Mouse (Mus musculus) embryonic facial prominence, embryonic 10.5 days (tissue): Measurements from ENCODE around the gene Ccdc106. TPM values are rescaled to one million over a fixed set of nuclear protein-coding genes. Genes with fewer than 3 reads are reported as not detected.

Experiments
- DNase-seq: peaks from one replicate; pipeline ENCODE4 v3.0.0-alpha.2; 2017; ENCODE audit warnings: low spot score
- H3K27ac ChIP-seq: fragments of 300-500 bp; sonication (generic); replicated peaks from 2 replicates; pipeline ENCODE4 v1.5.1; 2016; ENCODE audit warnings: mild to moderate bottlenecking
- H3K27me3 ChIP-seq: fragments of 300-500 bp; sonication (generic); replicated peaks from 2 replicates; pipeline ENCODE4 v1.6.1; 2016; ENCODE audit warnings: low read depth, mild to moderate bottlenecking; ENCODE audit not compliant: poor library complexity, severe bottlenecking
- H3K36me3 ChIP-seq: fragments of 300-500 bp; sonication (generic); replicated peaks from 2 replicates; pipeline ENCODE4 v1.6.1; 2016; ENCODE audit warnings: mild to moderate bottlenecking, moderate library complexity
- H3K4me1 ChIP-seq: fragments of 300-500 bp; sonication (generic); 2 replicates; pipeline ENCODE4 v1.6.1; 2016
- H3K4me3 ChIP-seq: fragments of 300-500 bp; sonication (generic); 2 replicates; pipeline ENCODE4 v1.5.1; 2016; ENCODE audit warnings: mild to moderate bottlenecking, moderate library complexity
- H3K9me3 ChIP-seq: fragments of 300-500 bp; sonication (generic); 2 replicates; pipeline ENCODE4 v1.6.1; 2016; ENCODE audit warnings: mild to moderate bottlenecking
- WGBS: fragments of 180-500 bp; shearing (Covaris S2); methylation state at CpG from one replicate; pipeline ENCODE4 v1.1.7; 2016; 5-methylcytosine and 5-hydroxymethylcytosine counted together
- polyA plus RNA-seq: library from polyadenylated mRNA; unstranded; fragments of >200 nt; fragmentation: Nextera tagmentation; extraction: Ambion mirVana; gene quantifications from 2 replicates; pipeline ENCODE4 v1.2.1, GENCODE M21; 2016

The Ccdc106 gene
- polyA plus RNA-seq, 1 experiment from 2014 or later: 8.0 TPM

GRCm38 (mm10) chr7:5080010-5080751, 59.8 kb downstream of the Ccdc106 start, which contains the start of gene Epn1:
Gene Epn1 (plus strand): TSS chr7:5080235.
- H3K27ac ChIP-seq: peak within 1 kb of the TSS; percentile 95
- WGBS: under 1% methylated on average over 76 of the region's 81 CpGs
- H3K27me3 ChIP-seq: no peaks in the 10 kb centered on the region
- peak; percentile 97 for DNase-seq
- peaks cover 17% of the 10 kb centered on the region for H3K4me1 ChIP-seq
- peak within 1 kb of the TSS; percentile 98 for H3K4me3 ChIP-seq
- no peaks in the 10 kb centered on the region for H3K9me3 ChIP-seq
- H3K36me3 ChIP-seq: peaks cover 76% of the 10 kb centered on the region

DNA sequence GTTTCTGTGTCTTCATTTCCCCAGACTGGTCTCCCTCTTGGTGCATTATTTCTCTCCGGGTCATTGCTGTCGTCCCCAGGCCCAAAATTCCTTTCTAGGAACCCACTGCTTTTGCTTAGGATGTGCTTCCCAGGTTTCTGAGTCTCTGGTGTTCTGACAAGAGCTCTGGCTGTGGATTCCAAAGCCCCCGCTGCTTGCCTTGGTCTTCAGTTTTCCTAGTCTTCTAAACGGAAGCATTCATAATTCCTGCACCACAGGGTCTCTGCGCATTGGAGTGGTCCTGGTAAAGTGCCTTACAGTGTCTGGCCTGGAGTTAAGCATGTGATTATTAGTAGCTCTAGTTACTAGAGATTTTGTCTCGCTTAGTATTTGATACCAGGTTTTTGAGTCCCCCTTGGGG, 60.5 kb downstream of the Ccdc106 start:
- peaks cover 76% of the 10 kb centered on the region for H3K36me3 ChIP-seq
- WGBS: 24% methylated on average over 6 of the region's 6 CpGs
- peak; percentile 10 for DNase-seq
- peaks cover 17% of the 10 kb centered on the region for H3K4me1 ChIP-seq
- H3K27ac ChIP-seq: peak overlapping the region; percentile 95
- no peaks in the 10 kb centered on the region for H3K9me3 ChIP-seq
- peak overlapping the region; percentile 98 for H3K4me3 ChIP-seq
- no peaks in the 10 kb centered on the region for H3K27me3 ChIP-seq

DNA sequence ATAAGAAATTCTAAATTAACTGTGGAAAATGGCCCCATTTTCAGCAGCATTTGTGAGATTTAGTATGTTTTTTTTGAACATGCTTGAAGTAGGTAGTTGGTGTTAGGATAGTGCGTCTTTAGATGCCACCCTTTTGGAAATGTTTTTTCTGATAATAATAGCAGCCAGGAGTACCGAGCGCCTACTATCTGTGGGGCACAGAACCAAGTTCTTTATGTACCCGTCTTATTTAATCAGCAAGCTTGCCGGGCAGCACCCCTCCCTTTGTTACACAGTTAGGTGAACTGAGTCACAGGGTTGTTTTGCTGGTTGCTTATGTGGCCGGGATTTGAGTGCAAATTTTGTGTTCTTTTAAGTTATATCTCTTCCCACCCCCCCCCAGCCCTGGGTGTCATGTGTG, 60.9 kb downstream of the Ccdc106 start:
- no peak overlapping the region for H3K27ac ChIP-seq
- no peaks in the 10 kb centered on the region for H3K9me3 ChIP-seq
- H3K4me3 ChIP-seq: peak overlapping the region; percentile 98
- 80% methylated on average over 6 of the region's 6 CpGs for WGBS
- no peaks in the 10 kb centered on the region for H3K27me3 ChIP-seq
- H3K36me3 ChIP-seq: peaks cover 77% of the 10 kb centered on the region
- no peak for DNase-seq
- peaks cover 17% of the 10 kb centered on the region for H3K4me1 ChIP-seq

- H3K9me3 ChIP-seq: no peaks in the 10 kb centered on the region
- H3K4me1 ChIP-seq: peaks cover 17% of the 10 kb centered on the region
- H3K27me3 ChIP-seq: no peaks in the 10 kb centered on the region
- peak overlapping the region; percentile 98; the same call in 1 of the 2 replicates for H3K4me3 ChIP-seq
- WGBS: 93% methylated on average over 2 of the region's 2 CpGs
- H3K27ac ChIP-seq: no peak overlapping the region
- DNase-seq: no peak
- peaks cover 77% of the 10 kb centered on the region for H3K36me3 ChIP-seq
These were observed 61.6 kb downstream of the Ccdc106 start for GRCm38 (mm10) chr7:5081939-5082338.

- DNase-seq: no peak
- peaks cover 17% of the 10 kb centered on the region for H3K4me1 ChIP-seq
- H3K36me3 ChIP-seq: peaks cover 77% of the 10 kb centered on the region
- no peak overlapping the region for H3K4me3 ChIP-seq
- H3K9me3 ChIP-seq: no peaks in the 10 kb centered on the region
- no peaks in the 10 kb centered on the region for H3K27me3 ChIP-seq
- no peak overlapping the region for H3K27ac ChIP-seq
- 91% methylated on average over 18 of the region's 18 CpGs for WGBS
These were observed 63.2 kb downstream of the Ccdc106 start for GRCm38 (mm10) chr7:5083325-5084105.

GRCm38 (mm10) chr7:5085512-5085911, 65.2 kb downstream of the Ccdc106 start:
- no peak for DNase-seq
- peaks cover 83% of the 10 kb centered on the region for H3K36me3 ChIP-seq
- 94% methylated on average over 1 of the region's 1 CpGs for WGBS

DNA sequence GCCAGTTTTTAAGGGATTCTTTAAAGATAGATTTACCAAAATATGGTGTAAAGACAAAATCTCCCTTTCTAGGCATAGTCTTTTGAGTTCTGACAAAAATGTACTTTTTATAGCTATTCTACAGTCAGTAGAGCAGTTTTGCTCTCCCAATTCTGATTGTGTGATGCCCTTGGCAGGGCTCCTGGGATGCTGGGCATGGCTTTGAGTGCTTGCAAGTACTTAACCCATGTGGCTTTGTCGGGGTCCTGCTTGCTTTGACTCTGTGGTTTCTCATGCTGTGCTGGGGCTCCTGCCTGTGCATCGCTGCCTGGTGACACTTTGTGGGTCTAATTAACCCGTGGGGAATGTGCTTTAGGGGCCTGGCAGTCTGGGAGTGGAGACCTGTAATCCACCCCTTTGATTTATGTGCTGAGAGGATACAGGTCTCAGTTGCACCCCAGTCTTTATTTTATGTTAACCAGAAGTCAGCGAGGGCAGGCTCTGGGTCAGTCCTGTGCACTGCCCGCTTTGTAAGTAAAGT, 66.6 kb downstream of the Ccdc106 start:
- no peak for DNase-seq
- no peak overlapping the region for H3K4me3 ChIP-seq
- no peaks in the 10 kb centered on the region for H3K27me3 ChIP-seq
- H3K4me1 ChIP-seq: 0 out of 2 replicates have a peak, but pooled peaks cover under 1% of the 10 kb centered on the region
- WGBS: 85% methylated on average over 5 of the region's 5 CpGs
- peaks cover 95% of the 10 kb centered on the region for H3K36me3 ChIP-seq
- H3K9me3 ChIP-seq: no peaks in the 10 kb centered on the region
- H3K27ac ChIP-seq: no peak overlapping the region

More at GRCm38 (mm10) chr7:5085512-5085911, 65.2 kb downstream of the Ccdc106 start:
- Histone ChIP-seq H3K27ac (no peak overlapping the region), H3K4me3 (no peak overlapping the region), H3K9me3 (no peaks in the 10 kb centered on the region), H3K4me1 (peaks cover 15% of the 10 kb centered on the region), H3K27me3 (no peaks in the 10 kb centered on the region)

- 94% methylated on average over 4 of the region's 4 CpGs for WGBS
- no peaks in the 10 kb centered on the region for H3K27me3 ChIP-seq
- no peak overlapping the region for H3K27ac ChIP-seq
- DNase-seq: no peak
- no peak overlapping the region for H3K4me3 ChIP-seq
- peaks cover 97% of the 10 kb centered on the region for H3K36me3 ChIP-seq
- no peaks in the 10 kb centered on the region for H3K4me1 ChIP-seq
- H3K9me3 ChIP-seq: no peaks in the 10 kb centered on the region
These were observed 67.5 kb downstream of the Ccdc106 start for GRCm38 (mm10) chr7:5087886-5088285.

DNA sequence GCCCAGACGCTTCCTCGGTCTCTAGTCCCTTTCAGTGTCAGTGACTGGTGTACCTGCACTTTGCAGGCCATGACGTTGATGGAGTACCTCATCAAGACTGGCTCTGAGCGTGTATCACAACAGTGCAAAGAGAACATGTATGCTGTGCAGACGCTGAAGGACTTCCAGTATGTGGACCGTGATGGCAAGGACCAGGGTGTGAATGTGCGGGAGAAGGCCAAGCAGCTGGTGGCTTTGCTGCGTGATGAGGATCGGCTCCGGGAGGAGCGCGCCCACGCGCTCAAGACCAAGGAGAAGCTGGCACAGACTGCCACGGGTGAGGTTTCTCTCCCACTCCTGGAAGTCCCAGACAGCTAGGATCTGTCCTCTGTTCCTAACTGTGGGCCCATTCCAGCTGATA, 69.5 kb downstream of the Ccdc106 start:
- Histone ChIP-seq H3K4me3 (no peak overlapping the region), H3K9me3 (no peaks in the 10 kb centered on the region), H3K27ac (no peak overlapping the region), H3K27me3 (no peaks in the 10 kb centered on the region), H3K4me1 (no peaks in the 10 kb centered on the region), H3K36me3 (peaks cover 97% of the 10 kb centered on the region)
- no peak for DNase-seq
- 96% methylated on average over 15 of the region's 15 CpGs for whole genome bisulfite sequencing

GRCm38 (mm10) chr7:5091008-5091728, 70.8 kb downstream of the Ccdc106 start:
- Histone ChIP-seq H3K4me1 (no peaks in the 10 kb centered on the region), H3K27ac (no peak overlapping the region), H3K27me3 (no peaks in the 10 kb centered on the region), H3K9me3 (no peaks in the 10 kb centered on the region), H3K36me3 (peaks cover 97% of the 10 kb centered on the region), H3K4me3 (no peak overlapping the region)
- WGBS: 94% methylated on average over 15 of the region's 15 CpGs
- DNase-seq: no peak

DNA sequence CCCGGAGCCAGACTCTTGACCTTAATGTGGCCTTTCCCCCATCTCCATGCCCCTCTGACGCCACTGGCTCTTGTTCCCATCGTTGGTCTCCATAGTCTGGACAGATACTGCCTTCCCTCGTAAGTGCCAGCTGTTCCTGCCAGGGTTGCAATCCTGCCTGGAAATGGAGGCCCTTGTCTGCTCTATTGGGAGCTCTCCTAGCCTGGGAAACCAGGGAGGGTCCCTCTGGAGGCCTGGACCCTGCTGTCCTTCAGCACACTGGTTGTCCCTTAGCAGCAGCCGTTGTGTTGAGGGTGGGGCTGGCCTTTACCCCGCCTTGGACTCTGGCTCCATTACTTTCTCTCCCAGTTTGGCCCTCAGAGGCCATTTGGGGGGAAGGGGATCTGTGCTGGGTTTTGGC, 72.0 kb downstream of the Ccdc106 start:
- peaks cover 97% of the 10 kb centered on the region for H3K36me3 ChIP-seq
- 0 out of 2 replicates have a peak, but pooled peaks cover 2% of the 10 kb centered on the region for H3K9me3 ChIP-seq

GRCm38 (mm10) chr7:5092831-5093510, 72.6 kb downstream of the Ccdc106 start:
- WGBS: 85% methylated on average over 21 of the region's 21 CpGs
- peaks cover 97% of the 10 kb centered on the region for H3K36me3 ChIP-seq

More for the DNA sequence above, 72.0 kb downstream of the Ccdc106 start:
- DNase-seq: no peak
- Histone ChIP-seq H3K27me3 (no peaks in the 10 kb centered on the region), H3K4me3 (no peak overlapping the region), H3K4me1 (no peaks in the 10 kb centered on the region), H3K27ac (no peak overlapping the region)
- 87% methylated on average over 6 of the region's 6 CpGs for WGBS

More at GRCm38 (mm10) chr7:5092831-5093510, 72.6 kb downstream of the Ccdc106 start:
- Histone ChIP-seq H3K4me1 (no peaks in the 10 kb centered on the region), H3K27me3 (no peaks in the 10 kb centered on the region), H3K9me3 (0 out of 2 replicates have a peak, but pooled peaks cover 2% of the 10 kb centered on the region), H3K27ac (no peak overlapping the region), H3K4me3 (no peak overlapping the region)
- no peak for DNase-seq
